14 mouse cellular contexts compared by ENCODE assay signal in the genomic region with DNA sequence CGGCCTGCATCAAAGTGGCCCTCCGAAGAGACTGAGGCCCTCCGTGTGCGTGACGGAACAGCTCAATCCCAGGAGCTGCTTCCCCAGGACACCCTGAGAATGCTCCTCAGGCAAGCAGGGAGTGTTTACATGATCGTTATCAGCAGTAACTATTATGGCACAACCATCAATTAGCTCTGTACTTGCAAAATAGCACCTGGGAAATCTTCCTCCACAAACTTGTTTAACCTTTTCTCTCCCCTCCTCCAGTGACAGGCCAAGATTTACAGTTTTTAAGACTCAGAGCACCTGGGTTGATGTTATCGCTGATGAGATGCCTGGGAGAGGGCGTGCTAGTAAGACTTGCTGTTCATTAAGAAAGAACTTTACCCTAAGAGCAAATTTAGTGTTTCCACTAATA.
"Had no signal": no experiment of that assay in that cellular context is flagged by ENCODE, and none has a peak within 500 bp of the region (broad histone marks: within the 10 kb centered on the region; RNA-seq: fewer than 3 reads in every experiment).

No protein-coding gene starts in this region.

- ATAC-seq: liver, embryonic 12.5 days had no signal

- H3K4me2 ChIP-seq: liver, embryonic 12.5 days; liver, embryonic 15.5 days; lung, embryonic 15.5 days had no signal

- H3K9me3 ChIP-seq: liver, embryonic 12.5 days; liver, embryonic 15.5 days; lung, embryonic 15.5 days had no signal

- H3K4me3 ChIP-seq: liver, embryonic 12.5 days; liver, embryonic 15.5 days; lung, embryonic 15.5 days had no signal

- H3K9ac ChIP-seq: liver, embryonic 12.5 days; liver, embryonic 15.5 days; lung, embryonic 15.5 days had no signal

- H3K27me3 ChIP-seq: liver, embryonic 12.5 days; liver, embryonic 15.5 days; lung, embryonic 15.5 days had no signal

- H3K4me1 ChIP-seq: liver, embryonic 12.5 days; liver, embryonic 15.5 days; lung, embryonic 15.5 days had no signal

- H3K36me3 ChIP-seq: liver, embryonic 12.5 days; liver, embryonic 15.5 days; lung, embryonic 15.5 days had no signal

- H3K27ac ChIP-seq: liver, embryonic 12.5 days; liver, embryonic 15.5 days; lung, embryonic 15.5 days had no signal

- DNase-seq: kidney, adult 18-20 months; kidney, adult 9 months; kidney, postnatal 14 days; kidney, postnatal 4 days; left cerebral cortex, postnatal 4 days; liver; lung, adult 18-20 months; lung, postnatal 10 days; lung, postnatal 4 days; thymus, adult 2 months; thymus, postnatal 36 days had no signal
